Mouse (Mus musculus) MEL (cell line): ENCODE measurements around the gene Sugp1. TPM values are rescaled to one million over a fixed set of nuclear protein-coding genes. Genes with fewer than 3 reads are reported as not detected.

Experiments
- DNase-seq: peaks from one replicate; pipeline ENCODE4 v3.0.0; 2011; ENCODE audit warnings: low read depth, low spot score
- H3K27ac ChIP-seq: 2 replicates; pipeline ENCODE4 v1.5.1; 2012; ENCODE audit warnings: low read depth, mild to moderate bottlenecking, control low read depth, low read length, moderate library complexity; ENCODE audit not compliant: control insufficient read depth
- H3K27me3 ChIP-seq, 2 experiments: fragments of 150-350 bp in 1 of 2; sonication (generic) in 1 of 2; 2 replicates each; pipeline ENCODE4 v1.6.1; 2012; ENCODE audit warnings: low read length in 2 of 2, mild to moderate bottlenecking in 2 of 2, improper control_type of control experiment in 1 of 2, moderate library complexity in 1 of 2; ENCODE audit not compliant: insufficient read depth in 2 of 2, control insufficient read depth in 1 of 2
- H3K36me3 ChIP-seq, 2 experiments: 2 replicates each; pipeline ENCODE4 v1.6.1; 2012 to 2014; ENCODE audit warnings: low read length in 2 of 2, improper control_type of control experiment in 1 of 2, inconsistent platforms in 1 of 2, mild to moderate bottlenecking in 1 of 2; ENCODE audit not compliant: insufficient read depth in 2 of 2, control insufficient read depth in 1 of 2
- H3K4me1 ChIP-seq, 2 experiments: fragments of 150-350 bp in 1 of 2; sonication (generic) in 1 of 2; 2 replicates each; pipeline ENCODE4 v1.6.1; 2012; ENCODE audit warnings: low read length in 2 of 2, improper control_type of control experiment in 1 of 2, mild to moderate bottlenecking in 1 of 2; ENCODE audit not compliant: insufficient read depth in 2 of 2, control insufficient read depth in 1 of 2
- H3K4me3 ChIP-seq, 2 experiments: fragments of 150-350 bp in 1 of 2; sonication (generic) in 1 of 2; 2 replicates each; pipeline ENCODE4 v1.5.1; 2012; ENCODE audit warnings: low read depth in 2 of 2, low read length in 2 of 2, mild to moderate bottlenecking in 2 of 2, moderate library complexity in 2 of 2, control low read depth in 1 of 2, improper control_type of control experiment in 1 of 2; ENCODE audit not compliant: control insufficient read depth in 1 of 2, insufficient read depth in 1 of 2
- H3K79me2 ChIP-seq: 2 replicates; pipeline ENCODE4 v1.6.1; 2012; ENCODE audit warnings: mild to moderate bottlenecking, low read length, moderate library complexity; ENCODE audit not compliant: control insufficient read depth, poor library complexity, insufficient read depth
- H3K9ac ChIP-seq: 2 replicates; pipeline ENCODE4 v1.6.1; 2012; ENCODE audit warnings: low read depth, mild to moderate bottlenecking, control low read depth, low read length, moderate library complexity; ENCODE audit not compliant: control insufficient read depth, poor library complexity, severe bottlenecking
- H3K9me3 ChIP-seq: fragments of 150-350 bp; sonication (generic); replicated peaks from 2 replicates; pipeline ENCODE4 v1.6.1; 2012; ENCODE audit warnings: mild to moderate bottlenecking, low read length, improper control_type of control experiment, moderate library complexity; ENCODE audit not compliant: insufficient read depth
- BHLHE40 ChIP-seq: IDR thresholded peaks from 2 replicates; pipeline ENCODE4 v1.6.1; 2012; ENCODE audit warnings: low read depth, mild to moderate bottlenecking, inconsistent platforms, low read length, improper control_type of control experiment, borderline replicate concordance
- CHD2 ChIP-seq: IDR thresholded peaks from 2 replicates; pipeline ENCODE4 v1.6.1; 2011; ENCODE audit warnings: low read length, improper control_type of control experiment
- E2F4 ChIP-seq: IDR thresholded peaks from 2 replicates; pipeline ENCODE4 v1.6.1; 2011; ENCODE audit warnings: low read depth, low read length, improper control_type of control experiment, borderline replicate concordance
- EP300 ChIP-seq, 2 experiments: IDR thresholded peaks; 2 replicates each; pipeline ENCODE4 v1.6.1; 2011; ENCODE audit warnings: improper control_type of control experiment in 2 of 2, low read length in 2 of 2, low read depth in 1 of 2, mild to moderate bottlenecking in 1 of 2
- ETS1 ChIP-seq: IDR thresholded peaks from 2 replicates; pipeline ENCODE4 v1.6.1; 2012; ENCODE audit warnings: low read depth, mild to moderate bottlenecking, inconsistent platforms, low read length, improper control_type of control experiment, moderate library complexity
- GABPA ChIP-seq: IDR thresholded peaks from 2 replicates; pipeline ENCODE4 v1.6.1; 2012; ENCODE audit warnings: low read depth, mild to moderate bottlenecking, inconsistent platforms, low read length, improper control_type of control experiment, moderate library complexity
- JUND ChIP-seq: IDR thresholded peaks from 2 replicates; pipeline ENCODE4 v1.6.1; 2011; ENCODE audit warnings: low read depth, mild to moderate bottlenecking, improper control_type of control experiment, low read length
- KAT2A ChIP-seq: conservative IDR thresholded peaks from 2 replicates; pipeline ENCODE4 v1.6.1; 2012; ENCODE audit warnings: low read depth, low read length, improper control_type of control experiment, inconsistent platforms
- MAFK ChIP-seq: IDR thresholded peaks from 2 replicates; pipeline ENCODE4 v1.6.1; 2011; ENCODE audit warnings: low read depth, mild to moderate bottlenecking, low read length, improper control_type of control experiment, borderline replicate concordance
- MAX ChIP-seq: IDR thresholded peaks from 2 replicates; pipeline ENCODE4 v1.6.1; 2011; ENCODE audit warnings: low read length, improper control_type of control experiment
- MAZ ChIP-seq: IDR thresholded peaks from 2 replicates; pipeline ENCODE4 v1.6.1; 2012; ENCODE audit warnings: low read depth, mild to moderate bottlenecking, inconsistent platforms, low read length, improper control_type of control experiment
- MEF2A ChIP-seq: IDR thresholded peaks from 2 replicates; pipeline ENCODE4 v1.6.1; 2014; ENCODE audit warnings: low read depth, mild to moderate bottlenecking, inconsistent platforms, low read length, improper control_type of control experiment; ENCODE audit not compliant: poor library complexity, insufficient replicate concordance, severe bottlenecking; ENCODE audit errors: extremely low read depth
- MXI1 ChIP-seq: IDR thresholded peaks from 2 replicates; pipeline ENCODE4 v1.6.1; 2011; ENCODE audit warnings: mild to moderate bottlenecking, low read depth, low read length, improper control_type of control experiment
- MYB ChIP-seq: IDR thresholded peaks from 2 replicates; pipeline ENCODE4 v1.6.1; 2011; ENCODE audit warnings: mild to moderate bottlenecking, low read depth, low read length, improper control_type of control experiment
- MYC ChIP-seq: IDR thresholded peaks from 2 replicates; pipeline ENCODE4 v1.6.1; 2011; ENCODE audit warnings: low read depth, mild to moderate bottlenecking, low read length, improper control_type of control experiment, moderate library complexity
- NRF1 ChIP-seq: IDR thresholded peaks from 2 replicates; pipeline ENCODE4 v1.6.1; 2014; ENCODE audit warnings: low read depth, mild to moderate bottlenecking, inconsistent platforms, low read length, improper control_type of control experiment, moderate library complexity; ENCODE audit not compliant: poor library complexity, insufficient read depth, severe bottlenecking
- POLR2AphosphoS2 ChIP-seq: IDR thresholded peaks from 2 replicates; pipeline ENCODE4 v1.6.1; 2011; ENCODE audit warnings: low read length, improper control_type of control experiment
- RCOR1 ChIP-seq: IDR thresholded peaks from 2 replicates; pipeline ENCODE4 v1.6.1; 2012; ENCODE audit warnings: low read depth, mild to moderate bottlenecking, inconsistent platforms, low read length, improper control_type of control experiment
- TBP ChIP-seq: IDR thresholded peaks from 2 replicates; pipeline ENCODE4 v1.8.0; 2011; ENCODE audit warnings: low read depth, low read length, improper control_type of control experiment
- UBTF ChIP-seq: IDR thresholded peaks from 2 replicates; pipeline ENCODE4 v1.6.1; 2012; ENCODE audit warnings: low read depth, mild to moderate bottlenecking, inconsistent platforms, low read length, improper control_type of control experiment, moderate library complexity, borderline replicate concordance; ENCODE audit not compliant: insufficient read depth
- USF1 ChIP-seq: IDR thresholded peaks from 2 replicates; pipeline ENCODE4 v1.6.1; 2014; ENCODE audit warnings: low read depth, mild to moderate bottlenecking, inconsistent platforms, low read length, improper control_type of control experiment, moderate library complexity
- USF2 ChIP-seq, 2 experiments: IDR thresholded peaks; 2 replicates each; pipeline ENCODE4 v1.6.1; 2011 to 2012; ENCODE audit warnings: improper control_type of control experiment in 2 of 2, low read length in 2 of 2, borderline replicate concordance in 1 of 2, inconsistent platforms in 1 of 2, low read depth in 1 of 2, mild to moderate bottlenecking in 1 of 2; ENCODE audit not compliant: insufficient read depth in 1 of 2
- ZMIZ1 ChIP-seq: IDR thresholded peaks from 2 replicates; pipeline ENCODE4 v1.6.1; 2012; ENCODE audit warnings: low read depth, mild to moderate bottlenecking, inconsistent platforms, low read length, improper control_type of control experiment, moderate library complexity
- ZNF384 ChIP-seq: IDR thresholded peaks from 2 replicates; pipeline ENCODE4 v1.6.1; 2012; ENCODE audit warnings: low read depth, mild to moderate bottlenecking, inconsistent platforms, low read length, improper control_type of control experiment
- polyA plus RNA-seq, 2 experiments: library from polyadenylated mRNA; stranded (reverse) in 1 of 2; unstranded in 1 of 2; fragments of >175 nt in 1 of 2; fragments of >200 nt in 1 of 2; gene quantifications; 2 replicates each; pipeline versions ENCODE4 v1.2.1 to v1.2.4; 2012; ENCODE audit warnings: low replicate concordance in 2 of 2, low read depth in 1 of 2; ENCODE audit not compliant: insufficient read length in 2 of 2, insufficient read depth in 1 of 2, missing spikeins in 1 of 2
- total RNA-seq: library from RNA; depleted of rRNA; stranded (reverse); fragments of 300-350 nt; gene quantifications from 2 replicates; pipeline ENCODE4 v1.2.3, GENCODE M21; 2012

The Sugp1 gene
- total and polyA plus RNA-seq, 3 experiments: 29.9 to 45.5 TPM; not detected in 1

DNA sequence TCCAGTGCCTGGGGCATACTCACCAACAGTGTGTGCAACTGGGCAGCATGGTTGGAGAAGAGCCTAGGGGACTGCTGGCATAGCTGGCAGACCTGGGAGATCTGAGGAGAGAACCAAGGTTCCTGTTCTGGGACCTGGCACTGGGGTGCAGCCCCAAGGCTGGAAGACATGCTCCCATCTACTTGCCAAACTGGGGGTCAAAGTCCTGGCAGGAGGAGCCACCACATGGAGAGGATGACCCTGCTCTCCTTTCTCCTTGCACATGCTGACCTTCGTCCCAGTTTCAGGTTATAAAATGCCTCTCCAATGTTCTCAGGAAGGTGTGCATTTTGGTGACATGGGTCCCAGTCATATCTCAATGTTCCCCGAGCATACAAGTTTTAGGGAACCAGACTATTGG, 16.5 kb upstream of the Sugp1 start:
- TF ChIP-seq MYB (no peak), GABPA (no peak), TBP (no peak), EP300 (IDR thresholded peaks at IDR 0.05; ENCODE audit: low read depth in 1 of 2, low read length in 2 of 2) (no peak), E2F4 (no peak), KAT2A (no peak), CHD2 (no peak), MAX (no peak), USF1 (no peak), ZNF384 (no peak), MAFK (no peak), RCOR1 (no peak), BHLHE40 (no peak)
- no peak for DNase-seq
- Histone ChIP-seq H3K9me3 (no peaks in the 10 kb centered on the region), H3K4me3 (no peak overlapping the region), H3K27ac (no peak overlapping the region), H3K4me1 (no peaks in the 10 kb centered on the region), H3K36me3 (peaks cover 0 to 8% of the 10 kb centered on the region in 2 experiments; a peak in 2 of 4 replicates), H3K79me2 (no peaks in the 10 kb centered on the region), H3K27me3 (no peaks in the 10 kb centered on the region), H3K9ac (no peak overlapping the region)

DNA sequence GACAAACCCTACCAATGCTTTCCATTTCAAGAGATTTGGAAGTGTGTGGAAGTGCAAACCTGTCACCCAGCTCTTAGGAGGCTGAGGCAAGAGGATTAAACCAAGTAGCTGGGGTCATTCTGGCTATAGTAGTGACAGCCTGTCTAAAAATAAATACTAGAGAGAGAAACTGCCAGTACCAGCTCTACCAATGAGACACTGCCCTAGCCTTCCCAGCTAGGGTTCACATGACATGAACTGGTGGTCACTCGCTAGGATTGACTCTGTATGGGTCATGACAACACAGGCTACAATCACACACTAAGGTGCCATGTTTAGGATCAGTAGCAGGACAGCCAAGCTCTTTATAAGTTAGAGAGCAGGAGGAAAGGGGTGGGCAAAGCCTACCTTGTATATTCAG, 12.4 kb upstream of the Sugp1 start:
- Histone ChIP-seq H3K4me1 (no peaks in the 10 kb centered on the region), H3K4me3 (no peak overlapping the region)

DNA sequence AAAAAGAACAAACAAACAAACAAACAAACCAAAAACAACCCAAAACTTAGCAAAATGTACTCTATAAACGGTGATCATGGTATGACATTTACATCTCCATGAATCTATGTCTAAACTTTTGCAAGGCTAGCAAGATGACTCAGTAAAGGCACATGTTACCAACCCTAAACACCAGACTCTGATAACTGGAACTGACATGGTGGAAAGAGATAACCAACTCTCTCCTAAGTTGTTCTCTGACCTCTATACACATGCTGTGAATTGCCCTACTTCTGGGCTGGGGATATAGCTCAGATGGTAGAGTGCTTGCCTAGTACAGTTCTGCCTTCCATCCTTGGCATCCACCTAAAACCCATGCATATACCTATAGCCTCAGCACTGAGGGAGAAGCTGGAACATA, 4.6 kb upstream of the Sugp1 start:
- peaks cover 0 to 3% of the 10 kb centered on the region in 2 experiments; a peak in 1 of 4 replicates for H3K4me1 ChIP-seq
- no peak for TF ChIP-seq NRF1
- no peak for TF ChIP-seq ZMIZ1
- TF ChIP-seq GABPA: no peak
- TF ChIP-seq MEF2A: no peak
- TF ChIP-seq E2F4: no peak
- no peak for TF ChIP-seq BHLHE40
- TF ChIP-seq POLR2AphosphoS2: no peak
- TF ChIP-seq MAZ: no peak
- TF ChIP-seq ETS1: no peak
- TF ChIP-seq USF2 (IDR thresholded peaks at IDR 0.05; ENCODE audit: borderline replicate concordance in 1 of 2, insufficient read depth in 1 of 2, low read depth in 1 of 2, low read length in 2 of 2): no peak
- no peak for TF ChIP-seq JUND
- H3K27me3 ChIP-seq: no peaks in the 10 kb centered on the region
- no peak for DNase-seq
- no peak overlapping the region for H3K27ac ChIP-seq
- no peak overlapping the region for H3K4me3 ChIP-seq
- peaks cover 3 to 6% of the 10 kb centered on the region in 2 experiments; a peak in 3 of 4 replicates for H3K36me3 ChIP-seq
- H3K9me3 ChIP-seq: no peaks in the 10 kb centered on the region
- H3K79me2 ChIP-seq: peaks cover 55% of the 10 kb centered on the region
- no peak overlapping the region for H3K9ac ChIP-seq

More for the DNA sequence above, 12.4 kb upstream of the Sugp1 start:
- Histone ChIP-seq H3K9ac (no peak overlapping the region), H3K79me2 (peaks cover 4% of the 10 kb centered on the region; the same call in 1 of the 2 replicates), H3K27ac (no peak overlapping the region), H3K9me3 (no peaks in the 10 kb centered on the region), H3K27me3 (no peaks in the 10 kb centered on the region), H3K36me3 (peaks cover 0 to 7% of the 10 kb centered on the region in 2 experiments; a peak in 2 of 4 replicates)
- TF ChIP-seq UBTF (no peak), MYC (no peak), GABPA (no peak), USF2 (IDR thresholded peaks at IDR 0.05; ENCODE audit: borderline replicate concordance in 1 of 2, insufficient read depth in 1 of 2, low read depth in 1 of 2, low read length in 2 of 2) (no peak), RCOR1 (no peak), MXI1 (no peak)
- no peak for DNase-seq
